Mouse (Mus musculus) monocyte, adult 2 months (primary cell): ENCODE results near the gene Gdf15.
A peak's percentile ranks its signal among the peaks of the same experiment; 100 is the strongest.
"Not testable (repeated sequence)": the region's sequence is repeated elsewhere in the genome, so short reads cannot be mapped to it uniquely, and the experiment has no call there.

Experiments used
- DNase-seq, 2 experiments: peaks; one replicate each; pipeline ENCODE4 v3.0.0; 2022; ENCODE audit warnings: low spot score in 2 of 2, low read depth in 1 of 2

Gene Gdf15

DNA sequence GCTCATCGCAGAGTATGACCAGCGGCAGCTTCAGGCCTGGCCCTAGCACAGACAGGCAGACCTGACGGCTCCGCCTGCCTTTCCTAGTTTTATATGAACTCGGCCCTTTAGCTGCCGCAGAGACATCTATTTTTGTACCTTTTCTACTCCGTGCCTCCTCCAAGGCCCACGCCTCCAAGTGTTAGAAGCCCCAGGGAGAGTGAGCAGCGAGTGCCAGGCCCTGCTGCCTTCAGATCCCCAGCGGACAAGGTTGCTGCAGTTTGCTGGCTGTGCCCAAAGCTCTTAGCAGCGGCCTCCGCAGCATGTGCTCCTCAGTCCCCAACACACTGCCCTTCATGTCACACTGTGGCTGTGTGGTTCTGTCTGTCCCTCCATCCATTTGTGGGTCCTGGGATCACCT, 40.7 kb downstream of the Gdf15 start:
- no peak for DNase-seq

DNA sequence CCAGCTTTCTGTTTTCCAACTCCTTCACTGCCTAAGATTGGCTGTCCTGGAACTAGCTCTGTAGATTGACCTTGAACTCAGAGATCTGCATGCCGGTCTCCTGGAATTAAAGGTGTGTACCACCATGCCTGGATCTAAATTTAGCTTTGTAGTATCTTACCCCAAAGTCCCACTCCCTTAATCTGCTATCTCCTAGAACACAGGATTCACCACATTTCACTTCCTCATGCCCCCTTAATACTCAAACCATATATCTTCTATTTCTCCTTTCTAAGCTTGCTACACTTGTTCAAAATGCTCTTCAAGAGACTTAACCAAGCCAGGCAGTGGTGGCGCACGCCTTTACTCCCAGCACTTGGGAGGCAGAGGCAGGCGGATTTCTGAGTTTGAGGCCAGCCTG, 44.3 kb downstream of the Gdf15 start:
- not testable (repeated sequence) for DNase-seq

DNA sequence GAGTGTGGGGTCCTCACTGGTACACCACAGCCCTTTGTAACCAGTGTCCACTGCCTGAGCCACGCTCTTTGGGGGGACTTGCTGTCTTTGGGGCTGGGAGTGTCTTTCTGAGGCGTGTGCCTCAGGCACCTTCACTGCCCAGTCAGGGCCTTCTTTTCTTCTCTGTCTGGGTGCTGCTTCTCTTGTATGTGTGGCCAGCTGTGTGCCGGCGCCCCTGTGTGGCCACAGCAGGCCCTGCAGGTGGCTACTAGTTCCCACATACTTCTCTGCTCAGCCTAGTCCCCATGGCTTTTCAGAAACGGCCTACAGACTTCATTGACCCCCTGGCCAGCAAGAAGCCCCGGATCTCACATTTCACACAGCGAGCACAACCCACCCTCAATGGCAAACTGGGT, 47.0 kb downstream of the Gdf15 start:
- DNase-seq, result peak in 1 of 2 experiments; percentile 44

DNA sequence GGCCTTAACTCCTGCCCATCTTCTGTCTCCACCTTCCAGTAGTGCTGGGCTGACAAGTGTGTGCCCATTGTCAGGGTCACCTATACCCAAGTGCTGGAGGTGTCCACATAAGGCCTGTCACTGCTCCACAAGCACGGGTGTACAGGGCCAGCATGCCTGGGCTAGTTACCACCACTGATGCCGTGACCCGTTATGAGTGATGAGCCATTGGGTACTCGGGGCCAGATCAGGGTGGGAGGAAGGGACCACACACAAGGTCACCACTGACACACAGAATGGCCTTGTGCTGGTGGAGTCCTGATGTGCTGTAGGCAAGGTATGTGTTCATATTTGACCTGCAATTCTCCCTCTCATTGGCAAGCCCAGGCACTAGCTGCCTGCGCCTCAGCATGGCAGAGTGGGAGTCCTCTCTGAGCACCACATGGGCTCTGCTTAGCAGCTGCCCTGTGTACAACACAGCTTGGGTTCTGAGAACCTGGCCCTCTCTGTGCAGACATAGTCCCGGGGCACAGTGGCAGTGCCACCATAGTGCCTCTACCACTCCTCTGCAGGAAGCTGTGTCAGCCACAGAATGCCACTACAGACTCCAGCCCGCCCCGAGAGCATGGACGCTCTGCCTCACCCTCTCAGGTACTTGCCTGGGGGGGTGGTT, 47.5 kb downstream of the Gdf15 start:
- no peak for DNase-seq

DNA sequence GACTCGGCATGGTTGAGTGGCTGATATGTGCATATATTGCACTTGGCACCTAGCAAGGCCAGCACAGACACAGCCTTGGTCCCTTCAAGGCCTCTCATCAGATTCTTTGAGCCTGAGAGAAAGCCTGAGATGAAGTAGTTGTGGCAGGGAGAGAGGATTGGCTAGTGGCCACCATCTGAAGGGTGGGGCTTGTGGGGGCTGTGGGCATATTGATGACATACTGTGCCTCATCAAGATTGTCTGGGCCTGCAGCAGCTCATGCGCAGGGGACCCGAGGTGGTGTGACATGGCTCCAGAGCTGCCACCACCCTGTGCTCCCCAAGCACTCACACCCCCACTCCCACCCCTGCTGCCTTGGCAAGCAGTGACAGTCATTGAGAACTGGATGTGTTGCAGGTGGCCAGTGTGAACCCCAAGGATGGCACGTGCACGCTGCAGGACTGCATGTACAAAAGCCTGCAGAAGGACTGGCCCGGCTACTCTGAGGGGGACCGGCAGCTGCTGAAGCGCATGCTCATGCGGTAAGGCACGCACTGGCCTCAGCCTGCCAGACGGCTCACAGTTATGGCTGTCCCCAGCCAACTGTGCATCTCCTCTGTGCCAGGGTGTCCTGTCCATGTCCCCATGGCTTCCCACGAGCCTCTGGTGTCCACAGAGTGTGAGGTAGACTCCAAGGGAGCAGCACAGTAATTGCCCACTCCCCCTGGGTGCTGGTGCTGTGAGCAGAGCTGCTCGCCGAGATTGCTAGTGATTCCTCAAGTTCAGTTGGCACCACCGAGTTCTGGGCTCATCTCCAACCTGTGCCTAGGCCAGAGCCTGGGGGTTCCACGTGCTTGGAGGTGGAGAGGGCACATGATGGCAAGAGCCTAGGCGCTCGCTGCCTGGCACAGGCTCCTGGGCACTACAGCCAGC, 48.5 kb downstream of the Gdf15 start:
- no peak for DNase-seq
